Mouse (Mus musculus): ENCODE measurements at regions not wholly inside any gene's neighbourhood (a gene's known extent, or its start where the extent isn't known, plus 50 kb on each side); places are given as distances from the start of the nearest gene placed in this dataset.

DNA sequence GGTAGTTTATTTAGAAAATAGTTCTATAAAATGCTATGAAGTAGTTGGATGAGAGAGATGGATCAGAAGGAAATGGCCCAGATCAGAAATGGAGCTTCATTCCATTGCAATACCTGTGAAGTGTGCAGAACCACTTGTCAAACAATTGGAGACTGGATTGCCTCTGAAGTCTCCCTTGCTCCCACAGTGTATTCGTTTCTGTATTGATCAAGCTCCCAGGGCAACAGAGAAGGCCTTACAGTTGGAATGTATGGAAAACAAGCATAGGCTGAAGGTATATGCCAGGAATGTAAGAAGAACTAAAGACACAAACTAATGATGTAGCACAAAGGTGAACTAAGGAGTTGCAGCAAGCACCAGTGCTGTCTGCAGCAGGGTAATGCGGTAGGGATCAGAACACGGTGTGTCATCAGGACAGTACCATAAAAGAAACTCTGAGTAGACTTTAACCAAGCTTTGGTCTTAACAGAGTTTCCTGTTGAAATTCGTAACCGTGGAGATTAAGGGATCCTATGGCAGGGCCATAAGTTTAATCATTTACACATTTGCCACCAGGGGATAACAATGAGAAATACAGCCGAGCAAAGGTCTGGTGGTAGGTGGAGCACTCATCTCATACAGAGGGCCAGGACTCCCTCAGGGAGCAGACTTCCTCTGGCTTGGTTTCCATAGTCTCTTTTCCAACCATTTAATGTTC lies 732.9 kb upstream of the 2610301B20Rik start:
- in situ Hi-C loops (cut with MseI, MboI), result loop anchor here in 1 of 2 experiments (10.0 kb wide), 1 partner anchor 267 kb away; no protein-coding TSS in a partner anchor

DNA sequence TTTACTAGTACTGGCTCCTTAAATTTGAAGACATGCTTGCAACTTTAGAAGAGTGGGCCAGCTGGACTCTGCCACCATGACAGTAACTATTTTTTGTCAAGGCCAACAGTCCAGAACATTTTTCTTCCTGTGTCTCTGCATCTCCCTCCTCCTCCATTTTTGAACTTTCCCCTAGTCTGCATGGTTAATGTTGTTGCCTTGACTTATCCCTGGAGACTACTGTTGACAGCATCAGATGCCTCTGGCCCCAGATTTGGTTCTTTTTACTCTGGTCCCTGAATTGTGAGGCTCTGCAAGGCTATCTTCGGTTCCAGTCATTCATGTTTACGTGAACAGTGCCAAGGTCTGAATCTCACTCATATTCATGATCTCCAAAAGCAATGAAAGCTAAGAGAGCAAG lies 724.4 kb upstream of the 2610301B20Rik start:
- in situ Hi-C loops (cut with MseI, MboI), result loop anchor here in 1 of 2 experiments (10.0 kb wide), 2 partner anchors 275 to 315 kb away; no protein-coding TSS in a partner anchor

DNA sequence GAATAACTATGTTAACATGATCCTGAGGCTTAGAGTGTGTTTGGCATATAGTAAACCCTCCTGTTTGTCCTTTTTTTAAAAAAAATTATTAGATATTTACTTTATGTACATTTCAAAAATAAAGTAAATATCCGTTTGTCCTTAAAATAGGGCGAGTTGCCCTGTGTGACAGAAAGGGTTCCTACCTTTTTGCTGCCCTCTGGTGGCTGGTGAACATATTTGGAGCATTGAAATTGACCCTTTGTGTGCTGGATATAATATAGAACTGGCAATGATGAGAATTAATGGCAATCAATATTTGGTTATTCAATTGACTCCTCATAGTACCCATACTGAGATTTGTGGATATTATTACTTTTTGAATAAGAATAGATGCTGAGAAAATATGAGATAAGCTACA lies 723.8 kb upstream of the 2610301B20Rik start:
- in situ Hi-C loops (cut with MseI, MboI), result loop anchor here in 1 of 2 experiments (10.0 kb wide), 1 partner anchor 316 kb away; no protein-coding TSS in a partner anchor

DNA sequence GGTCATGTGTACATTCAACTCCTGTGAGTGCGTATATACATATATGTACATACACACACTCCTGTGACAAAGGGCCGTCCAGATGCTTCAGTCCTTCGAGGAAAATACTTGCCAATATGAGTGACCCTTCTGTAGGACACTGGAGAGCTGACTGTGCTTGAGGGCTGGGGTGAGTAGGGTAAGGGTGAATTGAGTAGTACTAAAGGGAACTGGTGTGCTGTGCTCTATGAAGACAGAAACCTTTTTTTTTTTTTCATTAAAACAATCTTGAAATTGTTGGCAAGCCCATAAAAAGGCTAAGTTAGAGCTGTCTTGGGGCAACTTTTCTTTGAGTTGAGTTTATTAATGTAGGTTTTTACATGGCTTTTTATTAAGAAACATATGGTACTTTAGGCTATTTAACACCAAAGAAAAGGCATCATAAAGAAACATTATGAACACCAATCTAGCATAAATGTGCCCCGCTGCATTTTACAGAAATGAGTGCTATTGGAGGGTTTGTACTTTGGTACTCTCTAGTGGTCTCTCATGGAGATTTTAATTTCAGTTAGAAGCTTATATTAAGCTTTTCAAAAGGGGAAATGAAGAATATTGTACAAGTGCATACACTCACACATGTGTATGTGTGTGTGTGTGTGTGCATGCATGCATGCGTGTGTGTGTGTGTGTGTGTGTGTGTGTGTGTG lies 718.5 kb upstream of the 2610301B20Rik start:
- in situ Hi-C loops (cut with MseI, MboI), result loop anchor here in 1 of 2 experiments (10.0 kb wide), 1 partner anchor 321 kb away; no protein-coding TSS in a partner anchor

DNA sequence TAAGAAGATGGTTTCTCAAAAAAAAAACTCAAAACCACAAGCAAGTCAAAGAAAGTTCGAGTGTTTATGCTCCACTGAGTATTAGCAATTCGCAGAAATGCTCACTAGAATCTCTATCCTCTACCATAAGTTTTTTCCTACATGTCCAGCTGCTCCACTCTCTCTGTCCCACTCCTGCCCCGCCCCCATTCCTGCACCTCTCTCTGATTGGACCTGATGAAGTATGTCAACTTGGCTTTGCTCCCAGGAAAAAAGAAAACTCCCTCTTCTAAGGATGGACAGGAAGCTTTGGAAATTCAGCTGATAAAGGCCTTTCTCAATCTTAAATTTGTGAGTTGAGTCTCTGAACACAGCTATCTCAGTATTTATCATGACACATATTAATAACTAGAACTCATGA lies 684.4 kb upstream of the 2610301B20Rik start:
- in situ Hi-C loops (cut with MseI, MboI), result no loop called here

DNA sequence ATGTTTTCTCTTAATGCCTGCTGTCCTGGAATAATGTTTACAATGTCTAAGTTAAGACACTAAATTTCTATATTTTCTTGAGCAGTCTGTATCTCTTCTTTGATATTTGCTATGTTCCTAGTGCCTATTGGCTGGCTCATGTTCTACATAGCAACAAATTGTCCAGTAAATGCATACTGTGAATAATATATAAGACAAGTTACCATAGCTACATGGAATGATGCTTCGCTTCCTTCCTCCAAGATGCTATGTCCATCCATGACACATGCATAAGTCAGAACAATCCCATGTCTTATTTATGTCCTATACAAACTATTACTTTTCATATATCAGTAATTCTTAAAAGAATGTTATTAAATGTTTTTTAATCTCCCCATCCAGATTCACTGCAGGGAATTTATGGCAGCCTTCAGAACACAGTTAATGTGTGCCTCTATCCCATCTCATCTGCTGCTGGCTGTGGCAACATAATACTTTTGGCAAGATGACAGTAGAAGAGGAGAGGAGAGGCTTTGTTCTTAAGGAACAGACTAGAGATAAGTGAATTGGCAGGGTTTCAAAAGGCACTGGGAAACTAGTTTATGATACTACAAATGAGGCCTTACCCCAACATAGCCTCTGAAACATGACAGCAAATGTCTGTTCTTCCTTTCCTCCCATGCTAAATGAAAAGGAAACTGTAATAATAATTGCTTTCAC lies 676.9 kb upstream of the 2610301B20Rik start:
- in situ Hi-C loops (cut with MseI, MboI), result no loop called here

DNA sequence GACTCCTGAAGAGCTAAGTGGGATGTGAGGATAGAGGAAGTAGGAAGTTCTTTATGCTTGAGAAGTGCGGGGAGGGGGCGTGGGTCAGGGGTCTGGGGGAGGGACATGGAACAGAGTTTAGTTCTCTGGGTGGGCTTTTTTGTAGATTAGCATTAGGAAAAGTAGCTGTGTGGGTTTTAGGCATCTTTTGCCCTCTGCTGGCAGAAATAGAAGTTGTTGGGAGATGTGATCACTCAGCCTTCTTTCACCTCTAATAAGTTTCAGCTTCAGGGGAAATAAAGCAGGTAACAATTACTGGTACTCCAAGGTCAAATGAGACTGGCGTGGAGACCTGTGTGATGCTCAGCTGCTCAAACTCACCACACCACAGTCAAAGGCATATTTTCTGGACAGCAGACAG lies 672.5 kb upstream of the 2610301B20Rik start:
- in situ Hi-C loops (cut with MseI, MboI), result no loop called here

DNA sequence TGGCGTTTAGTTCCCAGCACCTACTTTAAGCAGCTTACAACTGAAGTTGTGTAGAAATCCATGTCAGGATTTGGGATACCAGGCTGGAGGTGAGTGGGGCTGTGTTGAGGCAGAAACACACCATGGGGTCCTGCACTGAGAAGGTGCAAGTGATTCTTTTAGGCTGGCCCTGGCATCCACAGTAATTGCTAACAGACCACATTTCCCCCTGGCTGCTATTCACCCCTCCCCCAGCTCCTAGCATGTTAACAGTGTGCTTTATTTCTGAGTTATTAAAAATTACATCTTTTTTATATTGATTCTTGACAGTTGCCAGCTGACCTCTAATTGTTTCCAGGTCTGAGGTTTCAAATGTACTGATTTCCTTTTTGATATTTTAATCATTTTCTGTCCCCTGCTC lies 670.1 kb upstream of the 2610301B20Rik start:
- in situ Hi-C loops (cut with MseI, MboI), result no loop called here

DNA sequence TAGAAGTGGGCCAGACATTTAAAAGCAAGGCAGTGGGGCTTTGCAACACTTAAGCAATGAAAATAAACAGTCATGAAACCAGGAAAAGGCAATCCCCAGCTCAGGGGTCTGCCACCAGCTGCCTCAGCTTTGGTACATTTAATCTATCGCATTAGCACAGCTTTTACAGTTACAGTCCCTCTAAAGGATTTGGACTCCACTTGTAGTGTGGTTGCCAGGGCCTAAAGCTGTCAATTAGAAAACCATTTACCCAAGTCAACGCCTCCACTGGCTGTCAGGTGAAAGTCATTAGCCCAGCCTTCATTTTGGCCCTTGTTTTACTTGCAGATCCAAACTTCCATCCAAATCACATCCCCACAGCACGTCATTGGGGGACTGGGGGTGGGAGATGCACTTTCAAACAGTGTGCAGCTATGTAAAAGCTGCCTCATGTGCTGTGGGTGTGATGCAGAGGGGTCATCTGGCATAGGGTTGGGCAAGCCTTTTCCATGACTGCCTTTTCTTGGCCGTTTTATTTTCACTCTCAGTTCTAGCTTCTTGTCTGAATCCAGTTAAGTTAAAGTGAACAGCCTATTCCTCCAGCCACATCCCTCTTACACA lies 664.9 kb upstream of the 2610301B20Rik start:
- in situ Hi-C loops (cut with MseI, MboI), result no loop called here

DNA sequence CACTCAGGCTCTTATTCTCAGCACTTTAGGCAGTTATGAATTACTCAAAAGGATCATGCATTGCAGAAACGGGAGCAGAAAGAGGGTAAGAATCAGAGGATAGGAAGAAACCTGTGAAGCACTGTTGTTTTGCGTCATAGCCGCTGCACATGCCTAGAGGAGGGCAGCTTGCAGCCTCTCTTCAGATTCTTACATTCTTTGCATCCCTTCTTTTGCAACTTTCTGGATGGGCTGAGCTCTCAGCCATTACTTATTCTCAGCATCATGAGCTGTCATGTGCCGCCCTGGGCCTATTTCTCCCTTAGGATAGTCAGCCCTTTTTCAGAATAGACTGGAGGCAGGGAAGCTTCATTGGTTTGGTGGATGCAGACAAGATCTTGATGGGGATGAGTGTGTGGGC lies 663.0 kb upstream of the 2610301B20Rik start:
- in situ Hi-C loops (cut with MseI, MboI), result no loop called here

DNA sequence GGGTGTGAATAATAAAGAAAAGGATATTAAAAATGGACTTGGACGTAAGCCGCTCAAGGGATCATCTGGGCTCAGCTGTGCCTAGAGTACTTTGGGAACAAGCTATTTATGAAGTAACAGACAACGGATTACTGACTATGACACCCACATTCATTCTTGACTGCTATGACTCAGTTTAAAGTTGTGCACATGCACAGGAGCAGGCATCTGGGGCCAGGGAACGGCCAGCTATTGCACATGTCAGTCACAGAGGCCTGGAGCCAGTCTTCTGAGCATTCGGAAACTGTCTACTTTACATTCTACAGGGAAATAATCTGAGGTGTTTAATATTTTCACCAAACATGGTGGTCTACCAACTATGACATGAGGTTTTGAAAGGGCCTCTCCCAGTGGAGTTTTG lies 639.0 kb upstream of the 2610301B20Rik start:
- in situ Hi-C loops (cut with MseI, MboI), result no loop called here

DNA sequence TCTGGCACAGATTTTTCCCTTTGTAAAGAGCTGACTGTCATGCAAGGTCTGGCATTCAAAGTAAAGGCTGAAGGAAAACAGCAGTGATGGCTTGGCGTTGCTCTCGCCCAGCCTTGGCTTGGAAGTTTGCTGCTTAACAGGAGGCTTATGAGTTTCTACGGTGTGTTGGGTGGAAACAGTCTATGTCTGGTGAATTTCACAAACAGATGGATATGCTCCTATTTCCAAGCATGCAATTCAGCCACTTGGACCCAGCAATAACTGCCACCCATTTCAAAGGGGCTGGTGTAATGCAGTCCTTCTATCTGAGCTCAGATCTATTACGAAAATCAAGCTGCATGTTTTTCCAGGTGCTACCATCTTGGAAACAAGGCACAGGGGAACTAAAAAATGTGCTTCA lies 632.2 kb upstream of the 2610301B20Rik start:
- in situ Hi-C loops (cut with MseI, MboI), result no loop called here

DNA sequence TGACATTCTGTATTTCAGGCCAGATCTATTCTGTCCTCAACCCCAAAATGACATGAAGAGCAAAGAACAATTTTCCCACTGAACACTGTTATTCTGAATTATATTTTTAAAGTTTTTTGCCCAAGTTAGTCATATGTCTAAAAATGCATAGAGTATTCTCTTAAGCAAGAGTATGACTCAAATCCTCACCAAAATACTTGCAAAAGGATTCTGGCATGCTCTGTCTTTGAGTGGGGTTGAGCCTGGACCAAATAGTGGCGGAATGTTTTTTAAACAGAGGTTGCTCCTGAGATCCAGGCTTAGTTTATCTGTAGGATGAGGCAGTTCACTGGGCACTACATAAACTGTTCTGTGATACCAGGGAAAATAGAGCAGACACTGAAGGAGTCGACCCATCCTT lies 631.4 kb upstream of the 2610301B20Rik start:
- in situ Hi-C loops (cut with MseI, MboI), result no loop called here

DNA sequence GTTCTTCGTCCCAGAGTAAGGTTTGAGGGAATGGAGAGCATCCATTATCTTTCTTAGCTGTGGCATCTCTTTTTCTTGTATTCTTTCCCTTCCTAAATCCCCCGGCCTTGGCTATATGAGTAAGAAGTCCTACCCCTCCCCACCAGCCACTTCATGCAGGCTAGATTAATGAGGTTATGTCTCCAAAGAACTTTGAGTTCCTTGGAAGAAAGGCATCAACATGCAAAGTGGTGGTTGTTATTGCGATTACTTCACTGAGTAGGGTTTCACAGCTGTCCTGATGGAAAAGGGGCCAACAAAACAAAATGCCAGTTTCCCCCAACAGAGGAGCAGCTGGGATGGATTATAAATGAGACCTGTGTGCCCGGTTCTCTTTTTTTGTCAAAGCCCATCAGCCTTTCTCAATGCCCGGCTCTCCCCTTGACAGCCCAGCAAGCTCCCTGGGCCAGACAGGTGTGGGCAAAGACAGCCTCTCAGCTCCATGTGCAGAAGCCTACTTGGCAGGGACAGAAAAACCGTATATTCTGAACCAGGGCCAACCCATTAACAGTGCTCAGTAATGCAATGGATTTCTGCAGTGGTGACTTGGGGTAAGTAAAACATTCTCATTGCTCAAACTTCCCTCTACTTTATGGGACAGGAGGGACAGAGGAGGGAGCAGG lies 620.1 kb upstream of the 2610301B20Rik start:
- in situ Hi-C loops (cut with MseI, MboI), result no loop called here

DNA sequence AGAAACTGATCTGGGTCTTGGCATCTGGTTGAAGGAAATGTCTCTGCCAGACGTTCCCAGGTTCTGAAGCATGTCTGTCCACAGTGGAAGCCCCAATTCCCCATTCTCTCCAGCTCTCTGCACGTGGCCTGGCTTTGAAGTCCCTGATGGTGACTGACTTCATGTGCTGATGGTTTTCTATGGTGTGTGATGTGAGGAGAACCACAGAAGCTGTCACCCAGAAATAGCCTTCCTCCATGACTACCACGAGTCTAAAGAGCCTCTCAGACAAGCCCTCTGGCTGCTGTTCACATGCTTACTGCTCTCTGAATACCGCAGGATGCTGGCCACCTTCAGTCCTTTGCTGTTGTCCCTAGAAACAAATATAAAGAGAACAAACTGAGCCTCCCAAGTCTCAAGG lies 616.8 kb upstream of the 2610301B20Rik start:
- in situ Hi-C loops (cut with MseI, MboI), result no loop called here

DNA sequence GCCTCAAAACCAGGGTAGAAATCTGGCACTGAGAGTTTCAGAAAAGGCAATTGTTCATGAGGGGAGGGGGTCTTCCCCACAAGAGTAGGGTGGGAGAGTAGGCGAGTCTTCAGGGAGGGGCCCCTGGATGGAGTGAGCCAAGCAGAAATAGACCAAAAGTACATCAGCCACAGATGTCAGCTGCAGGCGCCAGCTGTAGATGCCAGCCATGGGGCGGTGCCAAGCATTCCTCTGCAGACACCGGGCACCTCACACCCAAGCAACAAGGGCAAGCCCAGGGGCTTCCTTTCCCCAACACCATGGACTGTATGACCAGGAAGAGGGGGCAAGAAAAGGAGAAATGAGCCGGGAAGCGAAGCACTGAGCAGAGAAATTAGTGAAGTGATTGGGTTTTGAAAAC lies 613.9 kb upstream of the 2610301B20Rik start:
- in situ Hi-C loops (cut with MseI, MboI), result no loop called here

DNA sequence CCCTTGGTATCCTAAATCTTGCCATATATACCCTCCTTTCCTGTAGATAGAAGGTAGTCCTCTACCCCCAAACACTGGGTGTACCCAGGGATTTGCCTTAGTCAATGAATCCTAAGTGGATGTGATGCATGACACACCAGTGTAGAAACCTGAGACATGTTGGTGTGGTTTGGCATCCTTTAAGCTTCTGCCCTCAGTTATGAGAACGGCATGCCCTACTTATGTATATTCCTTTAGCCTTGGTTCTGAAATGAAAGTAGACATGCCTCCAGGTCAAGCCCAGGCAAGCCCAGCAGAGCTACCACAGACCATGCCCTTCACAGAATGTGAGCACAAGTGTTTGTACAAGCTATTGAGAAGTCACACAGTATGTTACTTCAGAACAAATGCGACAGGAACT lies 608.4 kb upstream of the 2610301B20Rik start:
- in situ Hi-C loops (cut with MseI, MboI), result no loop called here

DNA sequence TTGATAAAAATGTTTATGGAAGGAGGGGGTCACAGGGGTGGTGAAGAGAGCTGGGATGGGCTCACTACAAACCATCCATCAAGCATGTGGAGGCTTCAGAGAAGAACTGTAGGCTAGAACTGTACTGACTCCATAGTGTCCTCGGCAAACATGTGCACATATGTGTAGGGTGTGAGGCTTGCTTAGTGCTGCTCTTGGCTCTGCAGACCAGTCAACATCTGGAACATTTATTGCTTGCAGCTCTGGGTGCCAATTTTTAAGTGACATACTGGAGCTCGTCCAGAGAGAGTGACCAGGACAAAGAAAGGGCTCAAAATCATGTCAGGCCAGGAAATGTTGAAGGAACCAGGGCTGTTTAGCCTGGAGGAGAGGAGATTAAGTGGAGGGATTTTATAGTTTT lies 588.7 kb upstream of the 2610301B20Rik start:
- in situ Hi-C loops (cut with MseI, MboI), result loop anchor here (25.0 kb wide), 1 partner anchor 552 kb away; no protein-coding TSS in a partner anchor

DNA sequence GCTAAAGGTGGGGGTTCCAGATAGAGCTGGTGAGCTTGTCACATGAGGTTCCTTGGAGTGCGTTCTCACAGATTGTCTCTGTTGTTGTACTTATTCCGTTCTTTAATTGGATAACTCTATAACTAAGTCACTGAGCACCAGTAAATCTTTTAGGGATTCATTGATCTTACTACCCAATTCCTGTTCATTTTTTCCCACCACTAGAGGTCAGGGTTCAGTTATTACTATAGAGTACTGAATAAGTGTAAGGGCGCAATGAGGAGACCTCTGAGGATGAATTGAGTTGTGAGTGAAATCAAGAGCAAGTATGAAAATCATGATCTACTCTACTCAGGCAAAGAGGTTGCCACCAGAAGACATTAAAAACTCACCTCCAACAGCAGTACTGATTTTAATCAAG lies 584.0 kb upstream of the 2610301B20Rik start:
- in situ Hi-C loops (cut with MseI, MboI), result loop anchor here (25.0 kb wide), 1 partner anchor 547 kb away; no protein-coding TSS in a partner anchor

DNA sequence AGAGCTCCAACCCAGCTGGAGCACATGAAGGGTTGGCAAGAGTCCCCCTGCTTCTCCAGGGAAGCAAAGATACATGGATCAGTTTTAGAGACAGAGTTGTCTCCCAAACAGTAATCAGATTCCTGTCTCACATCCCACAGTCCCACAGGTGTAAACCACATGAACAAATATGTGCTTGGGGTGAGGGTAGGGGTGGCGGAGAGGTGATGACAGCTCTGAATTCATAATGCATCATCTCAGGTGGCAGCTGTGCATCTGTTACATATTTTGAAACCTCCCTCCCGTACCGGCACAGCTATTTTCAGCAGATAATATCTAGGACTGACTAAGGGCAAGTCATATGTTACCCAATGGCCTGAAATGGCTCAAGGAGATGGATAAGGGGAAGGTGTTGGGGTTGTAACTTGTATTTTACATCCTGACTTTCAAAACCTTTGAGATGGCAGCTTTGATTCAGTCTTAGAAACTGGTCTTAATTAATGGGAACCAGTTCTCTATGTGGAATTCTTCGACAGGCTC lies 579.2 kb upstream of the 2610301B20Rik start:
- in situ Hi-C loops (cut with MseI, MboI), result loop anchor here (25.0 kb wide), 1 partner anchor 542 kb away; no protein-coding TSS in a partner anchor

DNA sequence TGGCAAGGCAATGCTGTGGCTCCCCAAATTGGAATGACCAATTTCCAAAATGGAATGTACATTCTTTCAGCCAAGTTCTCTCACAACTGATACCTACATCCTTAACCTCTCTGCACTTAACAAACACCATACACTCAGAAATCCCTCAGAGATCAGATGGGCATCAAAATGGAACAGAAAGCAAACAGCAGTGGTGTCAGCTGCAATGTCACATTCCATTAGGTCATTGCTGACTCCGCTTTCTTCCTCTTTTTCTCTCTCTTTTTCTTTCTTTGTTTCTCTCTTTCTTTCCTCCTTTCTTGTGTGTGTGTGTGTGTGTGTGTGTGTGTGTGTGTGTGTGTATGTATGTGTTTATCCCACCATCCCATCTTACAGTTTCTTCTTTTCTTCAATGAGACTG lies 578.1 kb upstream of the 2610301B20Rik start:
- in situ Hi-C loops (cut with MseI, MboI), result loop anchor here (25.0 kb wide), 1 partner anchor 541 kb away; no protein-coding TSS in a partner anchor

All from mouse trophoblast stem cell (cell line).